Mouse (Mus musculus) brain, embryonic 14.5 days (tissue): ENCODE data around the gene Capn8.

ENCODE experiments used
- CTCF ChIP-seq: fragments of 200-500 bp; IDR thresholded peaks from 2 replicates; pipeline ENCODE4 v1.5.1; 2012; ENCODE audit warnings: inconsistent platforms, mild to moderate bottlenecking, moderate library complexity, borderline replicate concordance; ENCODE audit not compliant: insufficient read depth, insufficient read length; ENCODE audit errors: extremely low read depth
- POLR2A ChIP-seq: fragments of 200-500 bp; IDR thresholded peaks from 2 replicates; pipeline ENCODE4 v1.6.1; 2012; ENCODE audit warnings: mild to moderate bottlenecking, inconsistent platforms, borderline replicate concordance; ENCODE audit not compliant: poor library complexity, insufficient read depth, insufficient read length, severe bottlenecking; ENCODE audit errors: extremely low read depth

DNA sequence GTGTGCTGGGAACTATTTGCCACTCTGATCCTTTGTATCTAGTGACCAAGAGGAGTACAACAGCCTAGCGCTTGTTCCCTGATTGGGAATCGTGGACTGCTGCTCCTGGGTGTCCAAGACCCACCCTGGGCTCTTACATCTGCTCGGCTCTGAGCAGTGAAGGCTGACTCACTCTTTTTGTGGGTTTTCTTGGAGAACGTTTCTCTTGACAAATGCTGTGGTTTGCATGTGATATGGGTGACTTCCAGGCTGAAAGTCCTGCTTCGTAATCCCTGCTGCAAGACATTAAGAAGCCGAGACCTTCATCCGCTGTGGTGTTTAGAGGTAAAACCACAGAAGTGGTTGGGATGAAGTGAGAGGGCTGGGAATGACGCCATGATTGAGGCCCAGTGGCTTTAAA lies 21.7 kb upstream of the Capn8 start:
- TF ChIP-seq CTCF (no peak), POLR2A (no peak)
